Mouse (Mus musculus) layer of hippocampus, postnatal 25 days (tissue): ENCODE measurements at regions not wholly inside any gene's neighbourhood (a gene's known extent, or its start where the extent isn't known, plus 50 kb on each side); places are given as distances from the start of the nearest gene placed in this dataset.

Source experiments
- DNase-seq, 2 experiments: peaks; one replicate each; pipeline ENCODE4 v3.0.0; 2022; ENCODE audit warnings: mixed read lengths in 2 of 2, low spot score in 1 of 2; ENCODE audit errors: extremely low spot score in 1 of 2

DNA sequence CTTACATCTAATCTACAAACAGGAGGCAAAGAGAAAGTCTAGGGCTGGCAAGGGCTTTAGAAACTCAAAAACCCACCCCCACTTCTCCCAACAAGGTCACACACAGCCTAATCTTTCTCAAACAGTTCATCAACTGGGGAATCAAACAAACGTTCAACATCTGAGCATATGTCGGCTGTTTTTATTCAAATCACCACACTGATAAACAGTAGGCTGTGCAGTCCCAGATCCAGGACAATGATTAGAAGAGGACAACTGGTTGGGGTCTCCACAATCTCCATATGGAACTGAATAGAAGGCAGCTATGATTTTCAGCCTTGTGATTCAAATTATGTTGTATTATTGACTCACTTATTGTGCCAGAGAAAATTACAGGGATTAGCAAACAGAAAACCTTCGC is 193.1 kb upstream of the Clnk start:
- DNase-seq: no peak

DNA sequence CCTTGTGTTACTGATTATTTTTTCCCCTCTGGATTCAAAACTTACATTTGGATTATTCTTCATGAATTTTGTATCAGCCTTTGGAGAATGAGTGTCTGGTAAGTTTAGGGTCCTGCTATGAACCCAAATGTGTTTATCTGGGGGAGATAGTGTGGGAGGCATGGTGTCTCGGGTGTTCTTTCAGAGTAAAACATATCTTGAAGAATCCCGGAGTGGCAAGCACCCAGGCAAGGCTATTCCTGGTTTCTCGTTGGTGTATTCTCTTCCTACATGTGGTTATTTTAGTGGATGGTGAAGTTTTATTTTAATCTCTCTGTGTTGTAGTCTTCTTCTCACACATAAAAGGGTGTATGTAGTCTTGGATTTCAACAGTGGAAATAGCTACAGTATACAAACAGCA is 186.4 kb upstream of the Clnk start:
- no peak for DNase-seq

DNA sequence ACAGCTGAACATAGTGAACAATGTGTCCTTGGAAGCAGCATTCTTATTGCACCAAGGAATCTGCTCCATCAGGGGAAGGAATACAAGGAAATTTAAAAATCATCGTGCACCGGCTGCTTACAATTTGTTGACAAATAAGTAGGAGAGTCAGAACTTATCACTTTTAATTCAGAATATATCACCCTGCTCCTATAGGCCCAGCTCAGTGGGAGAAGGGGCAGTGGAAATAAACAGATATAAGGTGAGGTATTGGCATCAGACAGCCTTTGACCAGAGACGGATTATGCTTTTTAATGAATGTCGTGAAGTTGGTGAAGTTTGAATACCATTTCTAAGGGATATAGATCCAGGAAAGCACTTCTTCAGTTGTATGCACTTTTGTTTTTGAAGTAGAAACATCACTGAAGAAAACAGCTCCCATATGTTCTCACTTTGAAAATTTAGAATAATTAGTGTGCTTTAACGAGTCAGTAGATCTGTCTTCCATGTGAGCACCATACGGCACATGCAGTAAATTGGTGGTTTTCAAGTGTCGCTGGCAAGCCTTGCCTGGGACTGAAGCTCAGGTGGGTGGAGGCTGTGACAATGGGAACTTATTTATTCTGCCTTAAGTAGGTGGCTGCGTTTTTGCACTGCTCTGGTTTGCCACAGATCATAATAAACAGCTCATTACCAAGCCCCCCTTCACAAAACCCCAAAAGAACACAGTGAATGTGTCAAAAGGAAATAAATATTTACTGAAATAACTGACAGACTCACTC is 176.1 kb upstream of the Clnk start:
- DNase-seq: peak; percentile 7 to 13

DNA sequence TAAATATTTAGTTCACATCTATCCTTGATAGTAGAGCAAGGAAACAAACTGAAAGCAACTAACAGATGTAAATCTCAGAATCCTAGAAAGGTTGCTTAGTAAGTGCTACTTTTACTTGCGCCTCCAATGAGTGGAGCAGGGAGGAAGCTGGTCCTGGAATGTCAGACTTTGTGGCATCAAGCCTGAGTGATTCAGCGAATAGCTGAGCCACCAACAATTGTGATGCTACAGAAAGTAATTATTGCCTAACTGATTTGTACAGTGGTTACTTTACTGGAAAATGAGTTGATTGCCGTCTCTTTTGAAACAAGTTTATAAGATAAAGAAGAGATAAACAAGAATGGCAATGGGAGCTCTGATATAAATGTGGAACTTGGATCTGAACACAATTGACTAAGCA is 173.9 kb upstream of the Clnk start:
- no peak for DNase-seq

DNA sequence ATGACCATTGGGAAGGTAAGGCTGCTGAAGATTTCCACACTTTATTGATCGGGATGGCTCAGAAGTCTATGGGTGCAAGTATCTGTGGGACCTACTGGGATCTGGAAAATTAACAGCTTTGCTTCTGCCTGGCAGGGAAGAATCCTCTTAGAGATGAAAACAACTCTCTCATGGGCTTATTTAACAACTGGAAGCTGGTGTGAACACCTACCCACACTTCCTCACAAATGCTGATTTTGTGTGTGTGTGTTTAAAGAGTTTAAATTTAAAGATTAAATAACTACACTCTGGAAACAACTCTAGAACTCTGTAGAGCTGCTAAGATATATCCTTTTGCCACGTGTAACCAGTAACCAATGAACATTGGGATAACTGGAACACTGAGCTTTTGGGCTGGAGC is 172.5 kb upstream of the Clnk start:
- no peak for DNase-seq

DNA sequence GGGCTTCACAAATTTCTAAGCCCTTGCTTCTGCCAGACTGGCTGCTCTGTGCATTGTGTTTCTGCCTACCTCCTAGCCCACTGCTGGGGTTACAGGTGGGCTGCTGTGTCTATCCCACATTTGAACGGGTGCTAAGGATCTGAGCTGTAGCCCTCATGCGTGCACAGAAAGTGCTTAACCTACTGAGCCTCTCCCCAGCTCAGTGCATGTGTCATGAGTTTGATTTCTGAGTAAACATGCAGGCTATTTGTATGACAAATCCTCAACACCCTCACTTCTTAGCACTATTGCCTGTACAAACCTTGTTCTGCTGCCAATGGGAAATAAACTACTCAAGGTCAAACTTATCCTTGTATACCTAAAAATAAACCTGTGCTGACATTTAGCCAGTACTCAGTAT is 163.9 kb upstream of the Clnk start:
- DNase-seq: no peak

DNA sequence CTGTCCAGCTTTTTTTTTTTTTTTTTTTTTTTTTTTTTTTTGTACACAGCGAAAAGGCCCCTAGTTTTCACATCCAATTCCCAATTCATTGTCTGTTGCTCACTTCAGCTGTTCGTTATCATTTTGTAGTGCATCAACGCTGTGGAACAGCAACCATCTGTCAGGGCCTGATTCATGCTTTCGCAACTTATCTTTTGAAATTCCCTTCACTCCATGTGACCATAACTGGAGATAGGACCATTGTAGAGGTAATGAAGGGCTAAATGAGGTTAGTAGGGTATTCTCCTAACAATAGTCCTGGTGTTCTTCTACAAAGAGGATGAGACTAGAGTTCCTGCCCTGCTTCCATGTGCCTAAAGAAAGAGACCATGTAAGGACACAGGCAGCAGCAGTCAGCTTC is 146.6 kb upstream of the Clnk start:
- DNase-seq: no peak

DNA sequence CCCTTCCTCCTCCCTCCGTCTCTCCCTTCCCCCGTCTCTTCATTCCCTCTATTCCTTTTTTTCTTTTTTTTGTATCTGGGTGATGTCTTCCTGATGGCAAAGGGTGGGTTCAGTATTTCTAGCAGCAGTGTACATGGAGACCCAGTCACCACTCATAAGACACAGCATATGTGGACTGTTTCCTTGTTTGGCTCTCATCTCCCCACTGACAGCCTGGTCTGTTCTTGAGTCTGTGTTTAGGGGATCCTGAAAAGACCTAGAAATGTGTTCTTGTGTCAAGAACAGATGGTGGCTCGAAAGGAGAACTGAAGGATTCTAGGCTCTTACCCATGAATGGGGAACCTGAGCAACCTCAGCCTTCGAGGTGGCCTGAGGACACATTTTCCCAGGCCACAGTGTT is 124.0 kb upstream of the Clnk start:
- DNase-seq: no peak

DNA sequence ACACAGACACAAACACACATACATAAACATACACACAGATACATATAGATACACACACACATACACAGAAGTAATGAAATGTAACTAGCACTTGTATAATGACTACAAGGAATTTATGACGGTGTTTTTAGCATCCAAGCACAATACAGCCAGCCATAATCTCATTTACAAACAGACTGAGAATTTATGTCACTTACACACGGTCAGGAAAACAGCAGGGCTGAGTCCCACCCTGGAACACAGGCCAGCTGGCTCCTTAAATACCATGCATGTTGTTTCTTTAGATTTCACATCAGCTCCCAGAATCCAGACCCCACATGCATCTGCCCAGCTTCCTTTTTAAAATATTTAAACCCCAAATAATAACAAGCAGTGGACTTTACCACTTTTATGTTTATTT is 123.1 kb upstream of the Clnk start:
- DNase-seq: no peak

DNA sequence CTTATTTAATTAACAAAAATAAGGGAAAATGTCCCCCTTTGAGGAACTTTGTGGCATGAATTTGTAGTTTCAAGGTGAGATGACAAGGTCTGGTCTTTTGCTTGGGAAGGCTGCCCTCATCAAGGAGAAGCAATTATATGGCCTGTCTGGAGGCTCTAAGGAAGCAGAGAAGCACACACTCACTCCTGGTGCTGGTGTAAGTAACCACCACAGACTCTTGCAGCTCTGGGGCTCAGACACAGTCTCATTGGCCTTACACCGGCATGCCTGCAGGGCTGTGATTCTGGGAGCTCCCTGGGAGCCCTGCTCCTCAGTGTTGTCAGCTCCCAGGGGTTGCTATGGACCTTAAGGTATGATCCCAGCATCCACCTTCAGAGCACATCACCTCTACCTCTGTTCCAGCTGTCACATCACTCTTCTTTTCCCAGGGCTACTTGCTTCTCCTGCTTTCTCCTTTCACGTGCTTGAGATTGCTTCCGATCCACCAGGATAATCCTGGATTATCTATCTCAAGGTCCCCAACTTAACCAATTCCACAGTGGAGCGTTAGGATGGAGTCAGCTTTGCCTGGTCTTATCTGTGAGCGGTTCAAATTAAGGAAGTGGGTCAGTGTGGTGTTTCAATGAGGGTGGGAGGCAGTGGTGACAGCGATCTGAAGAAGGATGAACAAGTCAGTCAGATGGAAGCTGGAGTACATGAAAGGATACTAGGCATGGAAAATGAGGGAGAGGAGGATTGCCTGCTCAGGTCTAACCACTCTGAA is 96.0 kb upstream of the Clnk start:
- no peak for DNase-seq

DNA sequence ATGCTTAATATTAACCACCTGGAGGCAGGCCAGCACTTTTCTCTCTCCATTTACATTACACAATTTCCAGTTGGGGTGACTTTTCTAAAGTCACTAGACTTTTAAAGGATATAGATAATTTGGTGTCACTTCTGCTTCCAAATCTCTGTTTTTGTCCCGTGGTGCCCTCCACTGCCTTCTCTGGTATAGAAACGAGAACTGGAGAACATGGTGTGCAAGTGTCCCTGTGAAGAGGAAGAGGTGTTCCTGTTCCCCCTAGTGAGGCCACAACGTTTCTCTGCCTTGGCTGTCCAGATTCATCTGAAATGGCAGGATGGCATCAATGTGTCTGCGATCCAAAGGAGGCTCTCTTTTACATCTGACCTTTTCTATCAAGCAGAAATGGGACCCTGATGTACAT is 93.9 kb upstream of the Clnk start:
- DNase-seq: no peak

DNA sequence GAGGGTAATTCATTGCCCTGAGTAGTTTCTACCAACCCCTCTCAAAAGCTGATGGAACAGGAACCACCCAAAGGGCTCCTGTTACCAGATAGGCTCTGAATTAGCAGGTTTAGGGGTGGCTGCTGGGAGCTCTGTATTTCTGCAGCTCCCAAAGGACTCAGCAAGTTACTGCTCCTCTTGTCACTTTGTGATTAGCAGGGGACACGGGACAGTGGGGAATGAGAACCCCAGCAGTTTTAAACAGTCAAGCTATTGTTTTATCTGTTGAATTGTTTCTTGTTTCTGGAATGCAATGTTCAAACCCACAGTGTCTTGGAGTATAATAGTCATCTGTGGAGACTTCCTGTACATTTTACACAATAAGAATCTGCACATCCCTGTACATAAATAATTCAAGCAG is 90.4 kb upstream of the Clnk start:
- DNase-seq: no peak

DNA sequence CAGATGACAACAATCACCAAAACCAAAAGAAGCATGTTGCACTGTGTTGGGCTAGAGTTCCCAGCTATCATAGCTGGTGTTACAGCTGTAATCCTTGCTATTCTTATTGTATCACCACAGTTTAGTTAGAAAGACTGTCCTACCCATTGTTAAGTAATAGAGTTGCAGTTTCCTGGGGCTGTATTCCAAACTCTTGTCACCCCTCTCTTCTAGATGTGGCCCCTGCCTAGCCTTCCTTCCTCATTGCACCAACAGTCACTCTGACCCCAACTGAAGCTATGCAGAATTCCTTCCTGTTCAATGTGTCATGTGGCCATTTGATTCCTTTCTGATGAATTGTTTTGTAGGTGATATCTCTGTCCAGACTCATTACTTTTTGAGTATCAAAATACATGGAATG is 87.8 kb upstream of the Clnk start:
- DNase-seq: no peak

DNA sequence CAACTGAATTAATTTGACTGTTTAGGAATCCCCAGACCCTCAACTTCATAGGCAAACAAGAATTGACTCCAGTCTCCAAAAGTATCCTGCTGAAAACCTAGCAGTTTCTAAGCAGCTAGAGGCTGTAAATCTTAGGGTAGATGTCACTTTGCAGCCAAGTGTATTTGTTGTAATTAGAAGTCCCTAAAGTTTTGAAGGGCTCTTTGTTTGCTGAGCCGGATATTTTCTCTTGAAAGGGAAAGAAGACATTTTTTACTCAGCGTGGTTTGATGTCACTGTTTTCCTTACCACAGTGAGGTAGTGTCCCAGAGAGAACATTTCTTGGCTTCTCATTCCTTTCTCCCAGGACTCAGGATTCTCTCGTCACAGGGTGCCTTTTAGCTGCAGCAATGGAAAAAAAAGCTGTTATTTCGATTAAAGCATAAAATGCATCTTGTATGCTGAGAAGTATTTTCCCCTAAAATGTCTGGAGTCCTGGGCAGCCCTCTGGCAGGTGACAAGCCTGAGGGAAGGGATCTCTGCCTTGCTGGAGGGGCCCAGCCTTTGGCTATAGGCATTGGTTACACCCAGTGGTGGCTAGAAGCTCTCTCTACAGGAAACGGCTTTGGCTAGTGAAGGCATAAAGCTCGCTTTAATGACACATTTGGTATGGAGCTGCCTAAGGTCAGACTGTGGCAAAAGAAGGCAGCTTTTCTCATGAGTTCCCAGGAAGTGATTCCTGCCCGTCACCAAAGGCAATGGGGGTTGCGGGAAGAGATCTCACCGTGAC is 74.1 kb upstream of the Clnk start:
- DNase-seq: no peak

DNA sequence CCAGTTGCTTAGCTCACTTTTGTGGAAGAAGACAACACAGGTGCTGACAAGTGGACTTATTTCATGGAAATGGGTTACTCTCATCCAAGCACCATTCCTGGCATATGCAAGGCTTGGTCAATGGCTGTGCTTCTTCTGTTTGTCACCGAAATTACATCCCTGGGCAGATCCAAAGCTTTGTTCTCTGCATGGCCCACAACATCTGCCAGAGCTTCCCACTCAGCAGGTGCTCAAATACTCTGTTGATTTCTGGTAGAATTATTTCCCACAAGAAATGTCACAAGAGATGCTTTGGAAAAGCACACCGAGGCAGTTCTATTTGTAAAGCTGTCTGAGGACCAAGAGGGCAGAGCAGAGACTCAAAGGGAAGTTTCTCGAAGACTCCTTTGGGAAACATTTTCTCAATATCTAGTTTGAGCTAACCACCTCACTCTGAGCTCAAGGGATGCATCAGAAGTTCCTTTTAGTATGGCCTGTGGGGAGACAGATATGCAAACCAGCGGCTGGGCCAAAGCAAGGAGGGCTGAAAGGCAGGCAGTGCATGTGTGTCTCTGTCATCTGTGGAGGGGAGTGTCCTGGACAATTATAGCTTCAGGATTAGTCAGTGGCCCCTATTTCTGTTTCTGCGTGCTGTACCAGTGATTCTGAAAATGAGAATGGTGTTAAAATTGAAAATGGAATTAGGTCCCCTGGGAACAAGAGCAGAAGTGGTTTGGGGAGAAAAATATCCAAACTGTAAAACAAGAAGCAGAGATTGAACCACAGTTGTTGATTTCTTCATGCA is 69.5 kb upstream of the Clnk start:
- no peak for DNase-seq

DNA sequence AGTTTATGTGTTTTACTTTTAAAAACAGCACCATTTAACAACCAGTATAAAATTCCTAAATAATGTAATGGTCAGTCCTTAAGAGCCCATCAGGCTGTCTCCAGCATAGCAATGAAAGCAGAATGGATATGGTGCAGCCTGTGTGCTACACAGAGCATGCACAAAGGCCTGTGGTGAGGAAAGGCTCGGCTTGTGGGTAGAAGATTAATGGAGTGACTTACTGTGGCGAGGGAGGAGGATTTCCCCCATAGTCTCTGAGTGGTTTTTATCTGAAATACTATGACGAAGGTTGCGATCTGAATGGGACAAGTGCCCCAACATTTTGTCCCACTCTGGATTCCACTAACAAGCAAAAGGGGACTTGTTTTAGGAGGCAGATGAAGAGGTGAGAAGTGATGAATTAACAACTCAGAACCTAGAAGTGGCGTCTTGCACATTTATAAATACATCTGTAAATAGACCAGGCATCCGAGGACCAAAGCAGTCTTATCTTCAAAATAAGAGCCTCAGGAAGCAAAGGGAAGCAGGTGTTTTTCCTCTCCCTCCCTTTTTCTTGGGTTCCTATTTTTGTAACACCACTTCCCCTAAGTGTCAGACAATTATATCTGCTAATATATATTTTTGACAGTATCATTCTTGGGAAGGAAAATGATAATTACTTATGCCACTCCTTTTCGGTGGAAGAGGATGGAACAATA is 55.9 kb upstream of the Clnk start:
- DNase-seq: no peak

DNA sequence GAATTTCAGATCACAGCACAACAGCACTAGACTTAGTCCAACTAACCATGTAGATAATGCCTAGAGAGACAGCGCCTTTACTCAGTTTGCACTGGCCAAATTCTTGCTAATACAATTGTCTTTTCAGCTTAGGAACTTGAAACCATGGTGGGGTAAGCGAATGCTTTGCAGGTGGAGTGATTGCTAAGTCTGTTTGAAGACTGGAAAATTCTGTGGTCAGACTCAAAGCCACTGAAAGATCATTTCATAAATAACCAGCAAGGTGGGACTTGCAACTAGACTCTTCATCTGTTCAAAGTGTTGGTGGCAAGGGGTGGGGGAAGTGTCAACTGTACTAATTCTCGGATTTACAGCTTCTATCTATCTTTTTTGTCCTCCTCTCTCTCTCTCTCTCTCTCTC is 50.4 kb upstream of the Clnk start:
- DNase-seq: no peak
